Mouse (Mus musculus) limb, embryonic 13.5 days (tissue): ENCODE measurements around the gene Psph. TPM values are rescaled to one million over a fixed set of nuclear protein-coding genes. Genes with fewer than 3 reads are reported as not detected.

Experiments
- ATAC-seq: fragments of 200-750 bp; cut with Nextera tagmentation; 2 replicates; pipeline ENCODE4 v1.8.0; 2017; ENCODE audit warnings: low read depth, moderate number of reproducible peaks, moderate TSS enrichment; ENCODE audit not compliant: low FRiP score
- H3K27ac ChIP-seq: fragments of 300-500 bp; sonication (generic); 2 replicates; pipeline ENCODE4 v1.5.1; 2015; ENCODE audit warnings: inconsistent platforms, mild to moderate bottlenecking, moderate library complexity
- H3K27me3 ChIP-seq: fragments of 300-500 bp; sonication (generic); 2 replicates; pipeline ENCODE4 v1.6.1; 2015; ENCODE audit warnings: mild to moderate bottlenecking, inconsistent platforms
- H3K36me3 ChIP-seq: fragments of 300-500 bp; sonication (generic); 2 replicates; pipeline ENCODE4 v1.6.1; 2015; ENCODE audit warnings: inconsistent platforms, mild to moderate bottlenecking, moderate library complexity
- H3K4me1 ChIP-seq: fragments of 300-500 bp; sonication (generic); 2 replicates; pipeline ENCODE4 v1.6.1; 2015; ENCODE audit warnings: inconsistent platforms
- H3K4me2 ChIP-seq: fragments of 300-500 bp; sonication (generic); replicated peaks from 2 replicates; pipeline ENCODE4 v1.6.1; 2015; ENCODE audit warnings: inconsistent platforms, mild to moderate bottlenecking, moderate library complexity
- H3K4me3 ChIP-seq: fragments of 300-500 bp; sonication (generic); 2 replicates; pipeline ENCODE4 v1.5.1; 2015; ENCODE audit warnings: moderate library complexity, mild to moderate bottlenecking, inconsistent platforms
- H3K9ac ChIP-seq: fragments of 300-500 bp; sonication (generic); 2 replicates; pipeline ENCODE4 v1.6.1; 2015; ENCODE audit warnings: mild to moderate bottlenecking, inconsistent platforms
- H3K9me3 ChIP-seq: fragments of 300-500 bp; sonication (generic); 2 replicates; pipeline ENCODE4 v1.6.1; 2016; ENCODE audit warnings: inconsistent platforms
- WGBS: fragments of 180-500 bp; shearing (Covaris S2); methylation state at CpG from one replicate; pipeline ENCODE4 v1.1.7; 2015; 5-methylcytosine and 5-hydroxymethylcytosine counted together
- polyA plus RNA-seq: library from polyadenylated mRNA; unstranded; fragments of >200 nt; fragmentation: Nextera tagmentation; extraction: Ambion mirVana; gene quantifications from 2 replicates; pipeline ENCODE4 v1.2.1, GENCODE M21; 2015

Psph gene
- polyA plus RNA-seq, 1 experiment from 2014 or later = 28.5 TPM

- Histone ChIP-seq H3K9me3 (no peaks in the 10 kb centered on the region), H3K4me3 (peak overlapping the region; percentile 83), H3K36me3 (no peaks in the 10 kb centered on the region), H3K9ac (peak overlapping the region; percentile 94), H3K4me2 (peak overlapping the region; percentile 64), H3K27me3 (no peaks in the 10 kb centered on the region), H3K27ac (peak overlapping the region; percentile 96; the same call in 1 of the 2 replicates), H3K4me1 (peaks cover 33% of the 10 kb centered on the region)
- 14% methylated on average over 7 of the region's 7 CpGs for WGBS
- no peak for ATAC-seq
Measured at GRCm38 (mm10) chr5:129725774-129726392, 61.4 kb downstream of the Psph start.

- Histone ChIP-seq H3K9me3 (no peaks in the 10 kb centered on the region), H3K27me3 (no peaks in the 10 kb centered on the region), H3K4me2 (peak within 1 kb of the TSS; percentile 64), H3K4me1 (peaks cover 28% of the 10 kb centered on the region), H3K9ac (peak within 1 kb of the TSS; percentile 94), H3K36me3 (peaks cover 3% of the 10 kb centered on the region), H3K27ac (peak within 1 kb of the TSS; percentile 96), H3K4me3 (peak within 1 kb of the TSS; percentile 83)
- peak; percentile 92 for ATAC-seq
- under 1% methylated on average over 73 of the region's 93 CpGs for WGBS
Measured at GRCm38 (mm10) chr5:129724834-129725773, 62.1 kb downstream of the Psph start, which contains the start of gene Nipsnap2. Gene Nipsnap2, plus strand, starts transcription at chr5:129725063.

GRCm38 (mm10) chr5:129724268-129724667 lies 63.0 kb downstream of the Psph start:
- Histone ChIP-seq H3K9ac (peak overlapping the region; percentile 94), H3K4me2 (peak overlapping the region; percentile 64), H3K36me3 (peaks cover 11% of the 10 kb centered on the region), H3K4me1 (peaks cover 20% of the 10 kb centered on the region), H3K27ac (peak overlapping the region; percentile 96; the same call in 1 of the 2 replicates), H3K27me3 (no peaks in the 10 kb centered on the region), H3K9me3 (no peaks in the 10 kb centered on the region), H3K4me3 (peak overlapping the region; percentile 83)
- ATAC-seq = no peak
- 53% methylated on average over 4 of the region's 4 CpGs for WGBS

GRCm38 (mm10) chr5:129720176-129720575 lies 67.1 kb downstream of the Psph start:
- Histone ChIP-seq H3K4me1 (peaks cover 8% of the 10 kb centered on the region), H3K27me3 (no peaks in the 10 kb centered on the region), H3K36me3 (peaks cover 39% of the 10 kb centered on the region), H3K9ac (no peak overlapping the region), H3K9me3 (no peaks in the 10 kb centered on the region), H3K27ac (no peak overlapping the region), H3K4me2 (no peak overlapping the region), H3K4me3 (no peak overlapping the region)
- 82% methylated on average over 3 of the region's 3 CpGs for WGBS
- no peak for ATAC-seq

GRCm38 (mm10) chr5:129717016-129717415 lies 70.2 kb downstream of the Psph start:
- 81% methylated on average over 9 of the region's 9 CpGs for WGBS
- Histone ChIP-seq H3K4me1 (peaks cover 8% of the 10 kb centered on the region), H3K36me3 (peaks cover 39% of the 10 kb centered on the region), H3K27me3 (no peaks in the 10 kb centered on the region; the same call in 1 of the 2 replicates), H3K4me2 (no peak overlapping the region), H3K27ac (no peak overlapping the region), H3K9ac (no peak overlapping the region), H3K9me3 (no peaks in the 10 kb centered on the region), H3K4me3 (no peak overlapping the region)
- ATAC-seq = no peak

Other genes starting within 250 kb of the Psph start
- 1.6 and 2.1 TPM in 2 replicates for gene Mmp17, start 203.3 kb downstream of the Psph start, polyA plus RNA-seq
- 6.8 and 6.9 TPM in 2 replicates for gene Zfp11, start 117.3 kb downstream of the Psph start, polyA plus RNA-seq
- not detected in 2 replicates for gene Sept14, start 78.9 kb downstream of the Psph start, polyA plus RNA-seq
- gene Mrps17, start 72.0 kb downstream of the Psph start, polyA plus RNA-seq = 199 and 219 TPM in 2 replicates
- 119 and 130 TPM in 2 replicates for gene Nipsnap2, start 62.4 kb downstream of the Psph start, polyA plus RNA-seq
- 79.8 and 85.3 TPM in 2 replicates for gene Sumf2, start 59.5 kb upstream of the Psph start, polyA plus RNA-seq
- gene Chchd2, start 100.0 kb upstream of the Psph start, polyA plus RNA-seq = 951 and 990 TPM in 2 replicates
- 9.8 and 10.4 TPM in 2 replicates for gene Zbed5, start 108.3 kb upstream of the Psph start, polyA plus RNA-seq
- 0.32 and 0.36 TPM in 2 replicates for gene Phkg1, start 111.1 kb upstream of the Psph start, polyA plus RNA-seq
- 4.9 and 5.1 TPM in 2 replicates for gene Nupr1l, start 121.1 kb upstream of the Psph start, polyA plus RNA-seq
- gene Vkorc1l1, start 154.5 kb upstream of the Psph start, polyA plus RNA-seq = 26.9 and 28.7 TPM in 2 replicates
- gene Gusb, start 215.6 kb upstream of the Psph start, polyA plus RNA-seq = 43.4 and 45.3 TPM in 2 replicates
- 32.1 and 33.6 TPM in 2 replicates for gene Asl, start 241.8 kb upstream of the Psph start, polyA plus RNA-seq
- 45.6 and 47.3 TPM in 2 replicates for gene Crcp, start 241.8 kb upstream of the Psph start, polyA plus RNA-seq